Mouse (Mus musculus): ENCODE measurements around the gene Tmprss7.

GRCm38 (mm10) chr16:45685295-45685694 lies 8.2 kb downstream of the Tmprss7 start:
- TF ChIP-seq CTCF (IDR thresholded peaks at IDR 0.05; ENCODE audit: extremely low read depth, insufficient read depth, insufficient read length, insufficient replicate concordance) (no peak), POLR2A (IDR thresholded peaks at IDR 0.05; ENCODE audit: low read depth, low read length) (no peak)

All from spleen, adult 2 months (tissue).